Mouse (Mus musculus) C2C12 (cell line): ENCODE measurements around the gene Atp2a2.

Source experiments
- CTCF ChIP-seq: IDR thresholded peaks from one replicate; pipeline ENCODE4 v1.5.1; 2011; ENCODE audit not compliant: control insufficient read depth, insufficient read depth, insufficient read length
- MAX ChIP-seq: IDR thresholded peaks from one replicate; pipeline ENCODE4 v1.6.1; 2011; ENCODE audit warnings: mild to moderate bottlenecking, control low read depth
- MYOD1 ChIP-seq: IDR thresholded peaks from one replicate; pipeline ENCODE4 v1.6.1; 2011; ENCODE audit warnings: low read depth; ENCODE audit not compliant: control insufficient read depth, insufficient read length
- MYOG ChIP-seq: IDR thresholded peaks from one replicate; pipeline ENCODE4 v1.6.1; 2011; ENCODE audit not compliant: control insufficient read depth, insufficient read length; ENCODE audit errors: extremely low read depth
- USF1 ChIP-seq: IDR thresholded peaks from one replicate; pipeline ENCODE4 v1.6.1; 2011; ENCODE audit warnings: low read depth, mild to moderate bottlenecking, control low read depth, moderate library complexity

DNA sequence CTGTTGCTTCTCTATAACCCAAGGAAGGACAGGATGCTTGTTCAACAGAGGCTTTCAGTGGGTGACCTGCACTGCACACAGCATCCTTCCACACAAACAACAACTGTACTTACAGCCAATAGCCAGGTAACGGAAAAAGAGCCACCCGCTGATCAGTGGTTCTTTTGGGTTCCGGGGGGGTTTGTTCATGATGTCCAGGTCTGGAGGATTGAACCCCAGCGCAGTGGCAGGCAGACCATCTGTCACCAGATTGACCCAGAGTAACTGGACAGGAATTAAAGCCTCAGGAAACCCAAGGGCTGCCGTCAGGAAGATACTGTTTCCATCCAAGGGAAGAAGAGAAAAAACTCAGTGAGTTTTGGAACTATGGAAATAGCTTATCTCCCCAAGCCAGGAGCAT is 42.7 kb downstream of the Atp2a2 start:
- TF ChIP-seq CTCF (no peak), MYOD1 (no peak), MYOG (no peak), MAX (no peak), USF1 (no peak)
